ENCODE assay signal across 26 mouse cellular contexts in genomic region chr11:67663437-67663836, GRCm38 (mm10). TPM values are rescaled to one million over a fixed set of nuclear protein-coding genes. Genes with fewer than 3 reads are reported as not detected.
"Had no signal": no experiment of that assay in that cellular context is flagged by ENCODE, and none has a peak within 500 bp of the region (broad histone marks: within the 10 kb centered on the region; RNA-seq: fewer than 3 reads in every experiment).

No protein-coding gene starts in this region.

- DNase-seq: kidney, adult 18-20 months; kidney, adult 9 months; kidney, postnatal 14 days; kidney, postnatal 4 days; layer of hippocampus, adult 9-11 months; layer of hippocampus, postnatal 36 days; liver; lung, adult 18-20 months; lung, postnatal 10 days; lung, postnatal 36 days; midbrain, embryonic 14.5 days; thymus, adult 18-20 months; thymus, postnatal 36 days had no signal

- H3K4me3 ChIP-seq: limb, embryonic 10.5 days; limb, embryonic 13.5 days; liver, embryonic 12.5 days; liver, embryonic 15.5 days; lung, embryonic 15.5 days; neural tube, embryonic 12.5 days had no signal

- H3K27me3 ChIP-seq: limb, embryonic 13.5 days; liver, embryonic 12.5 days; liver, embryonic 15.5 days; lung, embryonic 15.5 days; neural tube, embryonic 12.5 days had no signal

- ATAC-seq: liver, embryonic 12.5 days had no signal

- H3K9me3 ChIP-seq: limb, embryonic 10.5 days; limb, embryonic 13.5 days; liver, embryonic 12.5 days; liver, embryonic 15.5 days; lung, embryonic 15.5 days; neural tube, embryonic 12.5 days had no signal

- H3K9ac ChIP-seq: limb, embryonic 13.5 days; liver, embryonic 12.5 days; liver, embryonic 15.5 days; lung, embryonic 15.5 days; neural tube, embryonic 12.5 days had no signal

- H3K36me3 ChIP-seq: limb, embryonic 10.5 days; limb, embryonic 13.5 days; liver, embryonic 12.5 days; liver, embryonic 15.5 days; lung, embryonic 15.5 days; neural tube, embryonic 12.5 days had no signal

- H3K4me2 ChIP-seq: limb, embryonic 13.5 days; liver, embryonic 12.5 days; liver, embryonic 15.5 days; lung, embryonic 15.5 days; neural tube, embryonic 12.5 days had no signal

- H3K4me1 ChIP-seq: liver, embryonic 12.5 days; liver, embryonic 15.5 days; neural tube, embryonic 12.5 days had no signal

- H3K27ac ChIP-seq: limb, embryonic 10.5 days; limb, embryonic 13.5 days; liver, embryonic 12.5 days; liver, embryonic 15.5 days; lung, embryonic 15.5 days; neural tube, embryonic 12.5 days had no signal

RNA-seq across cellular contexts. Expression of gene Rcvrn, which starts 31.7 kb away (rescaled TPM):
- total RNA-seq: midbrain, postnatal 0 days; neutrophil, adult 5-6 weeks had no signal
- polyA plus RNA-seq: kidney, embryonic 16.5 days; limb, embryonic 10.5 days; limb, embryonic 13.5 days; liver, embryonic 12.5 days; liver, embryonic 15.5 days; lung, embryonic 15.5 days; midbrain, embryonic 14.5 days; midbrain, postnatal 0 days; neural tube, embryonic 12.5 days; small intestine, adult 2 months; spleen, adult 2 months; stomach, embryonic 16.5 days; testis, adult 2 months had no signal
